Mouse (Mus musculus): ENCODE measurements around the gene Qsox1. TPM values are rescaled to one million over a fixed set of nuclear protein-coding genes. Genes with fewer than 3 reads are reported as not detected.

The Qsox1 gene
- polyA plus RNA-seq, 1 experiment from 2014 or later: 7.9 TPM

DNA sequence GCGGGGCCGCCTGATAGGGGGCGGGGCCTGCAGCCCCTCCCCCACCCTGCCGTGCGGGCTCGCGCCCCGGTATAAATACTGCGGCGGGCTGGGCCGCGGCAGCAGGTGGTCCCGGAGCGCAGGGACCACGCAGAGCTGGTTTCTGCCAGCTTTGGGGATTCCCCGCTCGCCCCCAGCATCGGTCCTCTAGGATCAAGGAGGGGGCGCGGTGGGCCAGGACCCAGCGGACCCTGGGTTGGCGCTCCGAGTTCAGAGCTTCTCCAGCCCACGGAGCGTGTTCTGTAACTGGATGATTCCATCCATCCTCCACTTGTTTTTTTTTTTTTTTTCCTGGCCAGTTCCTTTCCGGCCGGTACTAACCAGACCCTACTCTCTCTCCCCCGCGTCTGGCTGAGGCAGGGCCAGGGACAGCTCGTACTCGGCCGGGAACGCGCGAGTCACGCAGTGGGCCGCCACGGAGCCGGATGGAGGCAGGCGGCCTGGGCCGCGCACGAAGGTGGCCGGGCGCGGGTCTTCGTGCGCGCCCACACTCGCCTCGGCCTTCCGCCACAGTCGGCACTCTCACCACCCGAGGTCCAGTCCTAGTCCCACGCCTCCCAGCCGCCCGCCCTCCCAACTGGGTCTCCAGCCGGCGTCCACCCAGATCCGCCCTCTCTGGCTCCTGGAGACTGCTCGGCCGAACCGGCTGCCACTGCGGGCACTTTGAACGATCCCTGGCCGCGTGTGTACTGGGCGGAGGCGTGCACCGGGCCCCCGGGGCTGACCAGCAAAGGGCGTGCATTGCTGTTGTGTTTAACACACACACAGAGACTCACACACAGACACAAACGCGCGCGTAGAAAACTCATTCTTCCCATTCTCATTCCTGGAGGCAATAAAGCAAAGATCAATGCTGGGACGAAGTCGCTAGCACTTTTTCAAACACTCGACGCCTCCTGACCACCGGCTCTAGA is 70.0 kb downstream of the Qsox1 start:
- no peak overlapping the region for H3K27ac ChIP-seq
- WGBS (ENCODE audit: missing documents): 2% methylated on average over 81 of the region's 81 CpGs
- H3K4me3 ChIP-seq (ENCODE audit: inconsistent target): no peak overlapping the region

DNA sequence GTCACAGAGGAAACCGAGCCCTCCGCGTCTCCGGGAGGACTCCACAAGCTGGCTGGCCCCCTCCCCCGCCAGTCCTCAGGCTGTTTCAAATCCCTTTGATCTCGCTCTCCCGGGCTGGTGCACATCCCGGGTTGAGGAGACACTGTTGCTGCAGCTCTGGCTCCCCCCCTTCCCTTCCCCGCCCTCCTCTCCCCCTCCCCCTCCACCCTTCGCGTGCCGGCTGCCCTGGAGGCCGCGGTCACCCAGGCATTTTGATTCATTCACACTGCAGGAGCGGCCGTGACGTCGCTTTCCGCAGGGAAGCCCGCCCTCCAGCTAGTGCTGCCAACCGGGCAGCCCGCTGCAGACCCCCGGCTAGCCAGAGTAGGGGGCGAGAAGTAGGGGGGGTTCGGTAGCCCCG is 70.7 kb downstream of the Qsox1 start:
- no peak overlapping the region for H3K4me3 ChIP-seq (ENCODE audit: inconsistent target)

More for the DNA sequence above, 70.0 kb downstream of the Qsox1 start:
- H3K36me3 ChIP-seq (ENCODE audit: inconsistent target): no peaks in the 10 kb centered on the region
- H3K79me2 ChIP-seq (ENCODE audit: inconsistent target): no peaks in the 10 kb centered on the region

DNA sequence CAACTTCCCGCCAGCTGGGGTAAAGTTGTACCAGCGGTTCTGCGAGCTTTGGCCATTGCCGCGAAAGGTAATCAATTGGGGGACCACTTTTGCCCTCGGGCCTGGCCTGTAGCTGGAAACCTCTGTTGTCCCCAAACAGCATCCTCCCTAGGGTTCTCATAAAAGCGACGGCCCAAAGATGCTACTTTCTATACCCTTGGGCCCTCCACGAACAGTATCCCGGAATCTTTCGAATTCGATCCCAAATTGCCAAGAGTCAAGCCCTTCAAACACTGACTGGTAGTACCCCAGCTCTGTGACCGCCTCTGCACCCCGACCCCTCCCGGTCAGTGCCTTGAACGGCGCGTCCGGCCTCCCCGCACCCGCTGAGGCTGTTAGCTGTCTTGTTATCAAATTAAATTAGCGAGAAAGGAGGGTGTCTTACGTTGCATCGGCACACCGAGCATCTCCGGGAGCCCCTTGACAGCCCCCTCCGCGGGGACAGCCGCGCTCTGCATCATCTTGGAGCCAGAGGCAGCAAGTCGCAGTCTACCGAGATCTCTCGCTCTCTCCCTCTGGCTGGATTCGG is 71.2 kb downstream of the Qsox1 start:
- WGBS (ENCODE audit: missing documents): 2% methylated on average over 34 of the region's 34 CpGs
- Histone ChIP-seq H3K79me2 (ENCODE audit: inconsistent target) (no peaks in the 10 kb centered on the region), H3K4me3 (ENCODE audit: inconsistent target) (no peak overlapping the region), H3K27ac (no peak overlapping the region), H3K36me3 (ENCODE audit: inconsistent target) (no peaks in the 10 kb centered on the region)

More for the DNA sequence above, 70.7 kb downstream of the Qsox1 start:
- 0% methylated on average over 21 of the region's 26 CpGs for WGBS (ENCODE audit: missing documents)
- Histone ChIP-seq H3K27ac (no peak overlapping the region), H3K79me2 (ENCODE audit: inconsistent target) (no peaks in the 10 kb centered on the region), H3K36me3 (ENCODE audit: inconsistent target) (no peaks in the 10 kb centered on the region)

DNA sequence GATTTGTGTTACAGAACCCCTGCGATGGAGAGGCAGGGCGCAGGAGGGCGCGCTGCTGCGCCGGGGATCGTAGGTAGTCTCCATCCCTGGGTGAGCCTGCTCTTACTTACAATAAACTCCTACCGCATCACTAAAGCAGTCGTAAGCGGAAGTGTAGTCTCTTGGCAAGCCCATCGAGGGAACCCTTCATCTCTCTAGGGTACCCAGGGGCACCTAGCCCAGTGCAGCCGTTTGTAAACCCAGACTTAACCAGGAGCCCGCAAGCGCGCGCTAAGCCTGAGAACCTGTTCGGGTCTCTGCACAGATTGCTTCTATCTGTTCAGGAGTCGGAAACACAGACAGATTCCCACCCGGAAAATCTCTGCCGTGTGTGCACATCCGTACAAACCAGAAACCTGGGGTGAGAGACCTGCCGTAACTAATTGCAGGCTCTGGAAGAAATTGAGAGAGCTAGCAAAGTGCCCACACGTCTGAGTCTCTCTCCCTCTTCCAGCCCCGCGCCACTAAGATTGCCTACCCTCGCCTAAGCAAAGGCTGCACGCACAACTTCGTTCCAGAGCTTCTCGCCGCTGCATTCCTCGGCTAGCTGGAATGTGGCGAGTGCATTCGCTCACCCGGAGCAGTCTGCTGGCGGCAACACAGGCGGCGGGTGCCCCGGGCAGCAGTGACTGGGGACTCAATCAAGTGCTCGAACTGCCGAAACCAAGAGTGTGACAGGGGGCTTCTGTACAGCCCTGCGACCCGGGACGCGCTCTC is 71.9 kb downstream of the Qsox1 start:
- Histone ChIP-seq H3K79me2 (ENCODE audit: inconsistent target) (no peaks in the 10 kb centered on the region), H3K4me3 (ENCODE audit: inconsistent target) (no peak overlapping the region), H3K27ac (no peak overlapping the region), H3K36me3 (ENCODE audit: inconsistent target) (no peaks in the 10 kb centered on the region)
- WGBS (ENCODE audit: missing documents): 3% methylated on average over 44 of the region's 44 CpGs

DNA sequence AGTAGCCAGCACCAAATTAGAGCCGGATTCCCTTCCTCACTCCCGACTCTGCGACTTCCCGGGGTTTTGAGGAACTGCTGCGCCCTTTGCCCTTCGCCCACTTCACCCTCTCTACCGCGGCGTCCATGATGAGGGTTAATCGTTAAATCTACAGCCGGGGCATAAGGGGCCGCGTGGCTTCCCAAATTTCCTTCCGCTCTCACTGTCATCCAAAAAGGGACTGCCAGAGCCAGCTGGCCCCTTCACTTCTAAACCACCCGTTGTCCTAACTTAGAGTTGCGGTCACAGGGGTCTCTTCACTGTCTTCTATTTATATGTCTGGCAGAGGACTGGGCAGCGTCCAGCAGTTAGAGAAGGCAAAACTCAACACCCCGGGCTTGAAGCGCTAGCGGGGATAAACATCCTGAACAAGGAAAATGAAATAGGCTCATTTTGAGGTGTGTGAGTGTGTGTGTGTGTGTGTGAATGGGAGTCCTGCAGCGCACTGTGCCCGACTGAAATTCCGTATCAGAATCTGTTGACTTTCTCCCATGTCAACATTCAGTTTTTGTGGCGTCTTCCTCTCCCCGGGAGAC is 74.8 kb downstream of the Qsox1 start:
- no peak overlapping the region for H3K27ac ChIP-seq
- WGBS (ENCODE audit: missing documents): 1% methylated on average over 25 of the region's 25 CpGs
- no peaks in the 10 kb centered on the region for H3K36me3 ChIP-seq (ENCODE audit: inconsistent target)
- no peak overlapping the region for H3K4me3 ChIP-seq (ENCODE audit: inconsistent target)
- H3K79me2 ChIP-seq (ENCODE audit: inconsistent target): no peaks in the 10 kb centered on the region

DNA sequence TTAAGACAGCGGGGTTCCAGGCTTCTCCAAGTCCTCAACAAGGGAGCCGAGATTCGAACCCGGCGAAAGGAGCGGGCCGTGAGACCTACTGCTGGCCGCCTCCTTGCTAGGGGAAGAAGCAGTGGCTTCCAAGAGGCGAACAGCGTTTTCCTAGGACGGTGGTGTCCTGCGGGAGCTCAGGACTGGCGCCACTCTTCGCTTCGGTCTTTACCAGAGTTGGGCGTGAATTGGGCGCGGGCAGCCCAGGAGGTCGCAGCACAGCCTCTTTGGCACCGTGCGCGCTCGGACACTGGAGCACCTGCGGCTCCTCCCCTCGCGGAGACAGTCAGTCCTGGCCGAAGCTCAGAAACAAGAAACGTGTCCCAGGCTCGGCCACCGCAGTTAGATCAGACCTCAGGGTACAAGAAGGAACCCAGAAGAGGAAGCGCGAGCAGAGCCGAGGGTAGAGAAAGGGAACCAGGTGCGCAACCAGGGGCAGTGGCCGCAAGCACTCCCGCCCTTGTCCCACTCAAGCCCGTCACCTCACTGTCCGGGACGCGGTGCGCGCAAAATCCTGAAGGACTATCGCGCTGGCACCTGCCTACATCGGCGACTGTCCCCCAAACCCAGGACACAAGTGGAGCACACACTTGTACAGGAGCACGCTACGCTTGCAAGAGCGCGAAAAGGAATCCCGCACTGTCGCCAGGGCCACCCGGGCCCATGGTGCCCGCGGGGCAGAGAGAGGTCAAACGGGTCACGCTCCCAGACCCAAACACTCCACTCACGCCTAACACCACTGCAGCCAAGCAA is 75.5 kb downstream of the Qsox1 start:
- Histone ChIP-seq H3K79me2 (ENCODE audit: inconsistent target) (no peaks in the 10 kb centered on the region), H3K4me3 (ENCODE audit: inconsistent target) (no peak overlapping the region), H3K27ac (no peak overlapping the region), H3K36me3 (ENCODE audit: inconsistent target) (no peaks in the 10 kb centered on the region)
- 2% methylated on average over 58 of the region's 58 CpGs for WGBS (ENCODE audit: missing documents)

DNA sequence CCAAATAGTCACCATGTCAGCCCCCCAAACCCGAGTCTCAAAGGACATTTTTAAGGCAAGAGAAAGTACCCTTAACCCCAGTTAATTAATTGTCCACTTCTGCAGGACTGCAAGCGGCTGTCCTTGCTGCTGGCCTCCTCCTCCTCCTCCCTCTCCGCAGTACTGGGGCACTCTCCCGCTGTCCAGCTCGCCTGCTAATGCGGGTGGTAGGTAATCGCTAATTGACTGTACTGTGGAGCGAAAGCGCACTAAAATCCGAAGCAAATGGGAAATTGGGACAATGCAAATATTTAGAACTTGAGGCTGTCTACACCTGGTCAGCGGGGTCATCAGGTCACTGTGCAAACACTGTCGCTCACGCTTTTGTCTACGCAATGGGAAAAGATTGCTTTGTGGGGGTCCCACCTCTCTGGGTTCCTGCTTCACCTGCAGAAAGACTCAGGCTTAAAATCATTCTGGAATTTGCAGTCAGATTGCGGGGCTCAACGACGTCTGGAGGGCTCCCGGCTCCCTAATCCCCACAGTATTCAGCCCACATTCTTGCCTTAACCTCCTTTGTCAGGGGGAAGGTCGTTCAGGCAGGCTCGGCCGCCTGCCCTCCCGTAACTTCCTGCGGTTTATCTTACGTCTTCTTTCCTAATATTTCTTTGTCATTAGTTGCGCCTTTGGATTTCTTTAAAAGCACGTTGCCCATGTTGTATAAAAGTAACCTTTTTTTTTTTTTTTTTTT is 76.4 kb downstream of the Qsox1 start:
- Histone ChIP-seq H3K27ac (no peak overlapping the region), H3K4me3 (ENCODE audit: inconsistent target) (no peak overlapping the region)
- WGBS (ENCODE audit: missing documents): 6% methylated on average over 26 of the region's 26 CpGs

DNA sequence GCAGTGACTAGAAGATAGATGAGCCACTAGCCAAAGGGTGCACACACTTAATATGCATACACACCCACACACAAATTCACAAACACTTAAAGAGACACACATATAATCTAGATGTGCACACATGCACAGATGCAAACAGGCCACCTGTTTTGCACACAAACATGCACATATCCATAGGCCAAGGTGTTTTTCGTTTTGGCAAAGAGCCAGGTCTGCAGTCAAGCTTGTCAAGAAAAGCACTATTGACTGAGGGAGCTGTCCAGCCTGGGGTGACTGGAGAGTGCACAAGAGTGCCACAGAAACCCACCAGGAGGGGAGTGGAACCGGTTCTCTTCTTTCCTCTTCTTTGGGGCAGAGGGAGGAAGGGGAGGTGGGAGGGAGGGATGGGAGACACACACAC is 81.5 kb downstream of the Qsox1 start:
- Histone ChIP-seq H3K36me3 (ENCODE audit: inconsistent target) (no peaks in the 10 kb centered on the region), H3K79me2 (ENCODE audit: inconsistent target) (no peaks in the 10 kb centered on the region), H3K4me3 (ENCODE audit: inconsistent target) (no peak overlapping the region), H3K27ac (no peak overlapping the region)
- WGBS (ENCODE audit: missing documents): 0% methylated on average over 1 of the region's 2 CpGs

More for the DNA sequence above, 76.4 kb downstream of the Qsox1 start:
- Histone ChIP-seq H3K79me2 (ENCODE audit: inconsistent target) (no peaks in the 10 kb centered on the region), H3K36me3 (ENCODE audit: inconsistent target) (no peaks in the 10 kb centered on the region)

DNA sequence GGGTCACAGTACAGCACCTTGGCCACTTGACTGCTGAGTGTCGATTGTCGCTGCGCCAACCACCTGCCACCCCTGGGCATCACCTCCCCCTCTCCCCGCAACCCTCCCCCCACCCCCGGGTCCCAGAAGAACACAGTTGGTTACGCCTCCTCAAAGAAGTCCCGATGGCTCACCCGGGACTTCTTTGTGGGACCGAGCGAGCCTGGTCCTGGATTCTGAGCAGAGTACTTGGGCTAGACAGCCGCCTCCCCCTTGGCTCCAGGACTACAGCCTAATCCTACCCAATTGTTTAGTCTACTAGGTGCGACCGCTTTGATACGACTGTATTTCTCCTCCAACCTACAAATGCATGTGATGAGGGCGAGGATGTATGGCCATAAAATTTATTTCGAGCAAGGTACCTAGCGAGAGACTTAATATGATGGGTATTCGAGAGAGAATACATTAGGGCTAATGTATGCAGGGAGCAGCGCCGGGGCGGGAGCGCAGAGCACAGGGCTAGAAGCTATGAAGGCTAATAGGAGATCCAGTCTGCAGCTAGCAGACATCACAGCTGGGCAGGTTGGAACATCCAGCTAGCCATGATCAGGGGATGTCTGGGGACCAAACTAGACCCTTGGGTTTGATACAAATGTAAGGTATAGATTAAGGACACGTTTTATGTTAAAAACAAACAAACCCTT is 83.4 kb downstream of the Qsox1 start:
- Histone ChIP-seq H3K36me3 (ENCODE audit: inconsistent target) (no peaks in the 10 kb centered on the region), H3K27ac (no peak overlapping the region), H3K4me3 (ENCODE audit: inconsistent target) (no peak overlapping the region), H3K79me2 (ENCODE audit: inconsistent target) (no peaks in the 10 kb centered on the region)
- WGBS (ENCODE audit: missing documents): 13% methylated on average over 21 of the region's 23 CpGs

DNA sequence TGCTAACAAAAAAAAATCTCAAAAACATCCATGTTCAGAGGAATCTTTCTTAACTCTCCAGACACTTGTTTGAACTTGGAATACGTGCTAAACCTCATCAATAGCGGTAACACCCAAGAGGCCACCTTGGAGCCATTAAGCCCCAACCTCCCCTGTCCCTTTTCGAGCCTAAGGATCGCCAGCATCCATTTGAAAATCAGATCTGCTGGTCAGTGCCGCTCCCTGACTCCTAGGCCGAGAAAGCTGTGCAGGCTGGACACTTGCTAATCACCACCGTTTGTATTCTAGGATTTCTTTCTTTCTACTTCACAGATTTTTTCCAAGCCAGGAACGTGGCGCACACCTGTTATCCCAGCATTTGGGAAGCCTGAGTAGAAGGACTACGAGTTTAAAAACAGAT is 84.9 kb downstream of the Qsox1 start:
- Histone ChIP-seq H3K4me3 (ENCODE audit: inconsistent target) (no peak overlapping the region), H3K36me3 (ENCODE audit: inconsistent target) (no peaks in the 10 kb centered on the region), H3K27ac (no peak overlapping the region), H3K79me2 (ENCODE audit: inconsistent target) (no peaks in the 10 kb centered on the region)
- 36% methylated on average over 10 of the region's 10 CpGs for WGBS (ENCODE audit: missing documents)
